Comparison of ENCODE assay signal across 8 mouse cellular contexts in genomic region chr7:5016920-5017319, GRCm38 (mm10). TPM values are rescaled to one million over a fixed set of nuclear protein-coding genes. Genes with fewer than 3 reads are reported as not detected.
"Had no signal": no experiment of that assay in that cellular context is flagged by ENCODE, and none has a peak within 500 bp of the region (broad histone marks: within the 10 kb centered on the region; RNA-seq: fewer than 3 reads in every experiment).

No protein-coding gene starts in this region.

- DNase-seq: lung, embryonic 14.5 days; midbrain, embryonic 14.5 days had no signal

RNA-seq across cellular contexts. Expression of gene Gm44973, which starts 1.6 kb away (rescaled TPM):
- total RNA-seq: layer of hippocampus, adult 8-10 months; layer of hippocampus, postnatal 14 days; left cerebral cortex, adult 18-20 months; left cerebral cortex, postnatal 10 days; megakaryocyte, adult 5-6 weeks; neutrophil, adult 5-6 weeks had no signal
